Mouse (Mus musculus): ENCODE measurements around the gene Aim2. TPM values are rescaled to one million over a fixed set of nuclear protein-coding genes. Genes with fewer than 3 reads are reported as not detected.

The Aim2 gene
- polyA plus RNA-seq, 1 experiment from 2014 or later: 4.6 TPM

- no peak for TF ChIP-seq CTCF (IDR thresholded peaks at IDR 0.05; ENCODE audit: low read depth)
- TF ChIP-seq EP300 (IDR thresholded peaks at IDR 0.05; ENCODE audit: low read depth): no peak
- WGBS (ENCODE audit: insufficient replicate concordance): 82% methylated on average over 2 of the region's 2 CpGs
- H3K4me1 ChIP-seq (ENCODE audit: insufficient read depth): no peaks in the 10 kb centered on the region
- H3K36me3 ChIP-seq (replicated peaks; ENCODE audit: insufficient read depth, low read length): no peaks in the 10 kb centered on the region
- no peak overlapping the region for H3K4me2 ChIP-seq (ENCODE audit: low read depth, low read length)
- no peak overlapping the region for H3K4me3 ChIP-seq (ENCODE audit: low read depth, low read length)
- no peaks in the 10 kb centered on the region for H3K27me3 ChIP-seq (ENCODE audit: insufficient read depth, low read length)
- no peak overlapping the region for H3K9ac ChIP-seq (replicated peaks)
- H3K27ac ChIP-seq (ENCODE audit: low read depth): no peak overlapping the region
- ATAC-seq (no peak), DNase-seq (no peak)
- H3K9me3 ChIP-seq (ENCODE audit: low read length): no peaks in the 10 kb centered on the region
Measured at GRCm38 (mm10) chr1:173432411-173432810, 81.7 kb downstream of the Aim2 start.

- Histone ChIP-seq H3K4me3 (ENCODE audit: low read depth, low read length) (no peak overlapping the region), H3K4me2 (ENCODE audit: low read depth, low read length) (no peak overlapping the region), H3K4me1 (ENCODE audit: insufficient read depth) (no peaks in the 10 kb centered on the region), H3K9ac (replicated peaks) (no peak overlapping the region), H3K36me3 (replicated peaks; ENCODE audit: insufficient read depth, low read length) (no peaks in the 10 kb centered on the region), H3K27ac (ENCODE audit: low read depth) (no peak overlapping the region), H3K27me3 (ENCODE audit: insufficient read depth, low read length) (no peaks in the 10 kb centered on the region), H3K9me3 (ENCODE audit: low read length) (no peaks in the 10 kb centered on the region)
- 56% methylated on average over 6 of the region's 6 CpGs for WGBS (ENCODE audit: insufficient replicate concordance)
- DNase-seq (no peak), ATAC-seq (no peak)
- no peak for TF ChIP-seq EP300 (IDR thresholded peaks at IDR 0.05; ENCODE audit: low read depth)
- no peak for TF ChIP-seq CTCF (IDR thresholded peaks at IDR 0.05; ENCODE audit: low read depth)
Measured at GRCm38 (mm10) chr1:173437161-173437953, 86.7 kb downstream of the Aim2 start.

GRCm38 (mm10) chr1:173440681-173441080, 90.0 kb downstream of the Aim2 start:
- Histone ChIP-seq H3K4me3 (ENCODE audit: low read depth, low read length) (no peak overlapping the region), H3K27me3 (ENCODE audit: insufficient read depth, low read length) (no peaks in the 10 kb centered on the region), H3K4me1 (ENCODE audit: insufficient read depth) (no peaks in the 10 kb centered on the region), H3K36me3 (replicated peaks; ENCODE audit: insufficient read depth, low read length) (no peaks in the 10 kb centered on the region), H3K4me2 (ENCODE audit: low read depth, low read length) (no peak overlapping the region), H3K27ac (ENCODE audit: low read depth) (no peak overlapping the region), H3K9ac (replicated peaks) (no peak overlapping the region), H3K9me3 (ENCODE audit: low read length) (no peaks in the 10 kb centered on the region)
- no peak for TF ChIP-seq CTCF (IDR thresholded peaks at IDR 0.05; ENCODE audit: low read depth)
- no peak for TF ChIP-seq EP300 (IDR thresholded peaks at IDR 0.05; ENCODE audit: low read depth)
- ATAC-seq (no peak), DNase-seq (no peak)
- 16% methylated on average over 1 of the region's 1 CpGs for WGBS (ENCODE audit: insufficient replicate concordance)

GRCm38 (mm10) chr1:173441210-173441609, 90.5 kb downstream of the Aim2 start:
- Histone ChIP-seq H3K4me2 (ENCODE audit: low read depth, low read length) (0 out of 2 replicates have a peak overlapping the region, but pooled peaks have one; percentile 32), H3K27ac (ENCODE audit: low read depth) (no peak overlapping the region), H3K4me1 (ENCODE audit: insufficient read depth) (no peaks in the 10 kb centered on the region), H3K9ac (replicated peaks) (no peak overlapping the region), H3K4me3 (ENCODE audit: low read depth, low read length) (no peak overlapping the region), H3K36me3 (replicated peaks; ENCODE audit: insufficient read depth, low read length) (no peaks in the 10 kb centered on the region), H3K9me3 (ENCODE audit: low read length) (no peaks in the 10 kb centered on the region), H3K27me3 (ENCODE audit: insufficient read depth, low read length) (no peaks in the 10 kb centered on the region)
- TF ChIP-seq EP300 (IDR thresholded peaks at IDR 0.05; ENCODE audit: low read depth) (no peak), CTCF (IDR thresholded peaks at IDR 0.05; ENCODE audit: low read depth) (no peak)
- ATAC-seq (0 out of 2 replicates have a peak, but pooled peaks have one; percentile 15), DNase-seq (no peak)
- 23% methylated on average over 4 of the region's 4 CpGs for WGBS (ENCODE audit: insufficient replicate concordance)

GRCm38 (mm10) chr1:173443061-173443460, 92.4 kb downstream of the Aim2 start:
- 72% methylated on average over 1 of the region's 1 CpGs for WGBS (ENCODE audit: insufficient replicate concordance)
- Histone ChIP-seq H3K4me1 (ENCODE audit: insufficient read depth) (no peaks in the 10 kb centered on the region), H3K27me3 (ENCODE audit: insufficient read depth, low read length) (no peaks in the 10 kb centered on the region), H3K4me3 (ENCODE audit: low read depth, low read length) (no peak overlapping the region), H3K9ac (replicated peaks) (no peak overlapping the region), H3K4me2 (ENCODE audit: low read depth, low read length) (no peak overlapping the region), H3K9me3 (ENCODE audit: low read length) (no peaks in the 10 kb centered on the region), H3K36me3 (replicated peaks; ENCODE audit: insufficient read depth, low read length) (no peaks in the 10 kb centered on the region), H3K27ac (ENCODE audit: low read depth) (no peak overlapping the region)
- DNase-seq: no peak
- TF ChIP-seq CTCF (IDR thresholded peaks at IDR 0.05; ENCODE audit: low read depth) (no peak), EP300 (IDR thresholded peaks at IDR 0.05; ENCODE audit: low read depth) (no peak)
- ATAC-seq: no peak

- WGBS (ENCODE audit: insufficient replicate concordance): 45% methylated on average over 4 of the region's 4 CpGs
- Histone ChIP-seq H3K27me3 (ENCODE audit: insufficient read depth, low read length) (no peaks in the 10 kb centered on the region), H3K4me2 (ENCODE audit: low read depth, low read length) (no peak overlapping the region), H3K9ac (replicated peaks) (no peak overlapping the region), H3K4me1 (ENCODE audit: insufficient read depth) (no peaks in the 10 kb centered on the region; the same call in 1 of the 2 replicates), H3K9me3 (ENCODE audit: low read length) (no peaks in the 10 kb centered on the region), H3K4me3 (ENCODE audit: low read depth, low read length) (no peak overlapping the region), H3K36me3 (replicated peaks; ENCODE audit: insufficient read depth, low read length) (no peaks in the 10 kb centered on the region), H3K27ac (ENCODE audit: low read depth) (no peak overlapping the region)
- DNase-seq (no peak), ATAC-seq (no peak)
- no peak for TF ChIP-seq EP300 (IDR thresholded peaks at IDR 0.05; ENCODE audit: low read depth)
- TF ChIP-seq CTCF (IDR thresholded peaks at IDR 0.05; ENCODE audit: low read depth): no peak
Measured at GRCm38 (mm10) chr1:173447067-173447466, 96.4 kb downstream of the Aim2 start.

All from liver, postnatal 0 days (tissue).